Comparison of ENCODE assay signal across 24 mouse cellular contexts in the genomic region with DNA sequence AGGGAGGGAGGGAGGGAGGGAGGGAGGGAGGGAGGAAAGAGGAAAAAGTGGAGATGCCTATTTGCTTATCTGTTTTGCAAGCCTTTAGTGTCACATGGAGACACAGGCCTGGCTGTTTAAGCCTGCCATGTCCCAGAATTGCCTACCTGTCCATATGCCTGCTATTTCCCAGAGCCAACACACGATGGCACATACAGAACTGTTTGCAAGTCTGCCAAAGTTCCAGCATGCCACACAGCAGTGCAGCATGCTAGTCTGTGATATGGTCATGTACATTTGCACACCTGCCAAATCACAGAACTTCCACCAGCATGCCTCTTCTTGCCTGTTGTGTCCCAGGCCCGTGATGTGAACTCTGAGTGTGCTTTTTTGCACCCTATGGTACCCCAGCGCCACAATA. TPM values are rescaled to one million over a fixed set of nuclear protein-coding genes. Genes with fewer than 3 reads are reported as not detected.
A peak's percentile ranks its signal among the peaks of the same experiment; 100 is the strongest.
DNase-seq lines count a peak whose midpoint lies in the region; ATAC-seq and TF ChIP-seq lines count a peak whose summit lies in the region.
"Had no signal": no experiment of that assay in that cellular context is flagged by ENCODE, and none has a peak within 500 bp of the region (broad histone marks: within the 10 kb centered on the region; RNA-seq: fewer than 3 reads in every experiment).

No protein-coding gene starts in this region.

- no peaks in the 10 kb centered on the region for H3K27me3 ChIP-seq in hindbrain, embryonic 10.5 days (ENCODE audit: insufficient read depth, poor library complexity, severe bottlenecking)
- H3K27me3 ChIP-seq in hindbrain, embryonic 13.5 days = 0 out of 2 replicates have a peak, but pooled peaks cover 8% of the 10 kb centered on the region
- H3K27me3 ChIP-seq: embryonic facial prominence, embryonic 13.5 days; liver, embryonic 12.5 days; stomach, embryonic 15.5 days had no signal

- ATAC-seq in hindbrain, embryonic 13.5 days (ENCODE audit: low FRiP score) = no peak
- ATAC-seq in inflammation-experienced regulatory T-cells, adult 6 months = no peak
- ATAC-seq: liver, embryonic 12.5 days had no signal

- peak; percentile 75 to 76 for DNase-seq in cerebellum, postnatal 14 days
- DNase-seq in cerebellum, adult 8-10 months = no peak
- DNase-seq in hindbrain, embryonic 10.5 days (ENCODE audit: low spot score) = peak; percentile 1
- DNase-seq in MN1 (ENCODE audit: low spot score) = peak; percentile 35
- peak; percentile 50 for DNase-seq in brain, embryonic 14.5 days (ENCODE audit: low read depth)
- DNase-seq in embryo, embryonic 9.5 days (ENCODE audit: extremely low spot score) = no peak
- DNase-seq: adrenal gland, adult 2 months; gastrocnemius, postnatal 36 days; kidney, adult 2 months; lung, adult 18-20 months; lung, postnatal 14 days; thymus, adult 18-20 months; thymus, postnatal 4 days had no signal

- no peak for TF ChIP-seq POLR2A in brain, embryonic 14.5 days (IDR thresholded peaks at IDR 0.05; ENCODE audit: borderline replicate concordance, extremely low read depth, insufficient read depth, insufficient read length, poor library complexity, severe bottlenecking)

- no peaks in the 10 kb centered on the region for H3K36me3 ChIP-seq in hindbrain, embryonic 10.5 days
- no peaks in the 10 kb centered on the region for H3K36me3 ChIP-seq in hindbrain, embryonic 13.5 days
- H3K36me3 ChIP-seq: embryonic facial prominence, embryonic 13.5 days; heart, embryonic 13.5 days; limb, embryonic 13.5 days; liver, embryonic 12.5 days; midbrain, embryonic 12.5 days; stomach, embryonic 15.5 days had no signal

- H3K4me1 ChIP-seq in hindbrain, embryonic 10.5 days (replicated peaks) = peaks cover under 1% of the 10 kb centered on the region
- peaks cover 5% of the 10 kb centered on the region; the same call in 1 of the 2 replicates for H3K4me1 ChIP-seq in hindbrain, embryonic 13.5 days (replicated peaks)
- H3K4me1 ChIP-seq: heart, embryonic 13.5 days; liver, embryonic 12.5 days; stomach, embryonic 15.5 days had no signal

- no peaks in the 10 kb centered on the region for H3K9me3 ChIP-seq in hindbrain, embryonic 10.5 days
- H3K9me3 ChIP-seq in hindbrain, embryonic 13.5 days = no peaks in the 10 kb centered on the region
- H3K9me3 ChIP-seq: embryonic facial prominence, embryonic 13.5 days; heart, embryonic 13.5 days; limb, embryonic 13.5 days; liver, embryonic 12.5 days; midbrain, embryonic 12.5 days; stomach, embryonic 15.5 days had no signal

- 0 out of 2 replicates have a peak, but pooled peaks have one; percentile 14 for TF ChIP-seq CTCF in brain, embryonic 14.5 days (IDR thresholded peaks at IDR 0.05; ENCODE audit: borderline replicate concordance, extremely low read depth, insufficient read depth, insufficient read length)

- H3K9ac ChIP-seq in hindbrain, embryonic 13.5 days = no peak overlapping the region
- H3K9ac ChIP-seq: embryonic facial prominence, embryonic 13.5 days; heart, embryonic 13.5 days; limb, embryonic 13.5 days; liver, embryonic 12.5 days; midbrain, embryonic 12.5 days; stomach, embryonic 15.5 days had no signal

- H3K4me2 ChIP-seq in hindbrain, embryonic 13.5 days = no peak overlapping the region
- H3K4me2 ChIP-seq: embryonic facial prominence, embryonic 13.5 days; heart, embryonic 13.5 days; limb, embryonic 13.5 days; liver, embryonic 12.5 days; midbrain, embryonic 12.5 days; stomach, embryonic 15.5 days had no signal

- no peak overlapping the region for H3K4me3 ChIP-seq in hindbrain, embryonic 10.5 days
- no peak overlapping the region for H3K4me3 ChIP-seq in hindbrain, embryonic 13.5 days
- H3K4me3 ChIP-seq: embryonic facial prominence, embryonic 13.5 days; erythroblast, embryonic 14.5 days; heart, adult 2 months; heart, embryonic 13.5 days; limb, embryonic 13.5 days; liver, embryonic 12.5 days; midbrain, embryonic 12.5 days; stomach, embryonic 15.5 days had no signal

- no peak overlapping the region for H3K27ac ChIP-seq in hindbrain, embryonic 10.5 days
- H3K27ac ChIP-seq in hindbrain, embryonic 13.5 days = no peak overlapping the region
- H3K27ac ChIP-seq: embryonic facial prominence, embryonic 13.5 days; heart, adult 2 months; heart, embryonic 13.5 days; kidney, postnatal 0 days; limb, embryonic 13.5 days; liver, embryonic 12.5 days; midbrain, embryonic 12.5 days; stomach, embryonic 15.5 days had no signal

- 79% methylated on average over 3 of the region's 3 CpGs for WGBS in hindbrain, embryonic 10.5 days
- WGBS in hindbrain, embryonic 13.5 days = 85% methylated on average over 3 of the region's 3 CpGs

RNA-seq across cellular contexts. Expression of gene Gnaz, which starts 36.4 kb away (rescaled TPM):
- polyA plus RNA-seq in hindbrain, embryonic 10.5 days (2016; fragmentation: Nextera tagmentation; extraction: Ambion mirVana) = 9.9 and 15.0 TPM in 2 replicates
- polyA plus RNA-seq in hindbrain, embryonic 13.5 days (2015; fragmentation: Nextera tagmentation; extraction: Ambion mirVana) = 45.1 and 46.6 TPM in 2 replicates
- polyA plus RNA-seq in brain, embryonic 14.5 days (2012; rRNA removed) = 41.6 and 66.1 TPM in 2 replicates
- polyA plus RNA-seq in inflammation-experienced regulatory T-cells, adult 6 months (2017; shearing (Covaris generic)) = not detected

Comparison
In these comparisons a context has a peak if more than half of its experiments do, and no peak if none do; other contexts are left out.
1. DNase-seq: peak in cerebellum, postnatal 14 days (2 of 2), hindbrain, embryonic 10.5 days (single experiment), MN1 (single experiment) and brain, embryonic 14.5 days (single experiment); none in cerebellum, adult 8-10 months (single experiment) and embryo, embryonic 9.5 days (single experiment).
2. RNA of gene Gnaz, which starts 36.4 kb away (polyA plus RNA-seq): 41.6 to 66.1 TPM in brain, embryonic 14.5 days, 45.1 to 46.6 TPM in hindbrain, embryonic 13.5 days and 9.9 to 15.0 TPM in hindbrain, embryonic 10.5 days; not detected in inflammation-experienced regulatory T-cells, adult 6 months; every median in the first group is over 10 times any median in the second.